ENCODE assay signal across 9 mouse cellular contexts in the genomic region with DNA sequence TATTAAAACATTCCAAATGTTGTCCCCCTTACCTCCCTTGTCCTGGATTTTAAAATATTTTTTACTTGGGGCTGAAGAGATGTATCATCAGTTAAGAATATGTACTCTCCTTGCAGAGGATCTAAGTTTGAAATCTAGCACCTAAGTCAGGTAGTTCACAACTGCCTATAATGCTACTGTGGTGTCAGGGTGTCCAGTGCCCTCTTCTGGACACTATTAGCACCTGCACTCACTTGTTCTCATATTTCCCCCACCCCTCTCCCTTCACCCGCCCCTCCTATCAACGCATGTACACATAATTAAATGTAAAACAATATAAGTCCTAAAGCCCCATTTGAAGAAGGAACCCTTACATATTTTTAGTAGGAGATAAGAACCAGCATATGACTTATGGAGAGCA. TPM values are rescaled to one million over a fixed set of nuclear protein-coding genes. Genes with fewer than 3 reads are reported as not detected.
DNase-seq lines count a peak whose midpoint lies in the region; ATAC-seq and TF ChIP-seq lines count a peak whose summit lies in the region.
"Had no signal": no experiment of that assay in that cellular context is flagged by ENCODE, and none has a peak within 500 bp of the region (broad histone marks: within the 10 kb centered on the region; RNA-seq: fewer than 3 reads in every experiment).

No protein-coding gene starts in this region.

- H3K36me3 ChIP-seq in midbrain, postnatal 0 days (ENCODE audit: insufficient read depth, low read length), result no peaks in the 10 kb centered on the region
- no peaks in the 10 kb centered on the region for H3K36me3 ChIP-seq in midbrain, embryonic 11.5 days (ENCODE audit: control insufficient read depth, insufficient read depth, low read length)
- H3K36me3 ChIP-seq in stomach, embryonic 15.5 days, result no peaks in the 10 kb centered on the region
- H3K36me3 ChIP-seq: neural tube, embryonic 12.5 days had no signal

- H3K27me3 ChIP-seq in midbrain, postnatal 0 days (ENCODE audit: insufficient read depth, low read length), result no peaks in the 10 kb centered on the region
- H3K27me3 ChIP-seq in midbrain, embryonic 11.5 days (ENCODE audit: control insufficient read depth, insufficient read depth, low read length), result no peaks in the 10 kb centered on the region
- H3K27me3 ChIP-seq in stomach, embryonic 15.5 days (replicated peaks), result no peaks in the 10 kb centered on the region
- H3K27me3 ChIP-seq: neural tube, embryonic 12.5 days had no signal

- no peak overlapping the region for H3K9ac ChIP-seq in midbrain, postnatal 0 days (replicated peaks; ENCODE audit: low read length, poor library complexity, severe bottlenecking)
- no peak overlapping the region for H3K9ac ChIP-seq in midbrain, embryonic 11.5 days (ENCODE audit: low read length)
- H3K9ac ChIP-seq in stomach, embryonic 15.5 days, result no peak overlapping the region
- H3K9ac ChIP-seq: neural tube, embryonic 12.5 days had no signal

- H3K4me3 ChIP-seq in midbrain, postnatal 0 days (ENCODE audit: low read depth, low read length), result no peak overlapping the region
- H3K4me3 ChIP-seq in midbrain, embryonic 11.5 days (ENCODE audit: low read depth, low read length), result no peak overlapping the region
- H3K4me3 ChIP-seq in stomach, embryonic 15.5 days (replicated peaks), result no peak overlapping the region
- H3K4me3 ChIP-seq: neural tube, embryonic 12.5 days had no signal

- no peaks in the 10 kb centered on the region for H3K9me3 ChIP-seq in midbrain, postnatal 0 days (ENCODE audit: low read length)
- no peaks in the 10 kb centered on the region for H3K9me3 ChIP-seq in midbrain, embryonic 11.5 days (ENCODE audit: control insufficient read depth, low read length)
- no peaks in the 10 kb centered on the region for H3K9me3 ChIP-seq in stomach, embryonic 15.5 days
- H3K9me3 ChIP-seq: neural tube, embryonic 12.5 days had no signal

- 26% methylated on average over 2 of the region's 2 CpGs for WGBS in midbrain, postnatal 0 days
- WGBS in midbrain, embryonic 11.5 days, result 31% methylated on average over 2 of the region's 2 CpGs
- 34% methylated on average over 2 of the region's 2 CpGs for WGBS in stomach, embryonic 15.5 days

- peak; percentile 18 for DNase-seq in adrenal gland, postnatal 14 days
- DNase-seq in adrenal gland, postnatal 4 days (ENCODE audit: low spot score in 2 of 2), result no peak
- DNase-seq in midbrain, postnatal 0 days (ENCODE audit: low spot score), result no peak
- DNase-seq in midbrain, embryonic 11.5 days (ENCODE audit: low spot score, missing footprints), result no peak
- peak; percentile 20 for DNase-seq in forelimb bud, embryonic 11.5 days (ENCODE audit: low read depth, low spot score)
- DNase-seq in right cerebral cortex, postnatal 4 days, result no peak
- no peak for DNase-seq in urinary bladder, postnatal 36 days (ENCODE audit: low spot score in 2 of 2)

- peak; percentile 50 for TF ChIP-seq CTCF in midbrain, postnatal 0 days (IDR thresholded peaks at IDR 0.05)

- no peak overlapping the region for H3K27ac ChIP-seq in midbrain, postnatal 0 days (ENCODE audit: low read depth, low read length)
- H3K27ac ChIP-seq in midbrain, embryonic 11.5 days (ENCODE audit: low read depth, low read length), result no peak overlapping the region
- no peak overlapping the region for H3K27ac ChIP-seq in stomach, embryonic 15.5 days
- H3K27ac ChIP-seq: neural tube, embryonic 12.5 days had no signal

- H3K4me2 ChIP-seq in midbrain, postnatal 0 days (ENCODE audit: low read depth, low read length, poor library complexity, severe bottlenecking), result no peak overlapping the region
- H3K4me2 ChIP-seq in midbrain, embryonic 11.5 days, result no peak overlapping the region
- no peak overlapping the region for H3K4me2 ChIP-seq in stomach, embryonic 15.5 days
- H3K4me2 ChIP-seq: neural tube, embryonic 12.5 days had no signal

- H3K4me1 ChIP-seq in midbrain, postnatal 0 days (ENCODE audit: insufficient read depth, low read length), result no peaks in the 10 kb centered on the region
- no peaks in the 10 kb centered on the region for H3K4me1 ChIP-seq in midbrain, embryonic 11.5 days (ENCODE audit: control insufficient read depth, insufficient read depth, low read length)
- H3K4me1 ChIP-seq in stomach, embryonic 15.5 days, result no peaks in the 10 kb centered on the region
- H3K4me1 ChIP-seq: neural tube, embryonic 12.5 days had no signal

- no peak for ATAC-seq in midbrain, postnatal 0 days (ENCODE audit: low FRiP score)
- ATAC-seq in midbrain, embryonic 11.5 days (ENCODE audit: low FRiP score), result no peak
- peak; percentile 39; the same call in 1 of the 2 replicates for ATAC-seq in stomach, embryonic 15.5 days (ENCODE audit: insufficient read depth, low FRiP score, low read depth)

RNA-seq across cellular contexts. Expression of a gene that starts 8.3 kb away (rescaled TPM):
- 71.7 and 74.4 TPM in 2 replicates for total RNA-seq in adrenal gland, postnatal 14 days (2021)
- total RNA-seq in adrenal gland, postnatal 4 days (2021), result 10 to 100 TPM; 47.3 to 47.7 TPM
- total RNA-seq in midbrain, postnatal 0 days (2014; rRNA removed), result 51.8 and 56.7 TPM in 2 replicates
- polyA plus RNA-seq in midbrain, postnatal 0 days (2015; fragmentation: Nextera tagmentation; extraction: Ambion mirVana), result 28.4 and 29.7 TPM in 2 replicates
- polyA plus RNA-seq in midbrain, embryonic 11.5 days (2014; fragmentation: Nextera tagmentation; extraction: Ambion mirVana), result 47.9 and 61.1 TPM in 2 replicates
- 49.4 and 57.8 TPM in 2 replicates for polyA plus RNA-seq in stomach, embryonic 15.5 days (2015; fragmentation: Nextera tagmentation; extraction: Ambion mirVana)

RNA-seq across cellular contexts. Expression of a gene that starts 29.9 kb away (rescaled TPM):
- 32.1 and 36.7 TPM in 2 replicates for total RNA-seq in adrenal gland, postnatal 14 days (2021)
- total RNA-seq in adrenal gland, postnatal 4 days (2021), result 10 to 100 TPM; 41.6 to 48.3 TPM
- total RNA-seq in midbrain, postnatal 0 days (2014; rRNA removed), result 17.4 and 20.1 TPM in 2 replicates
- polyA plus RNA-seq in midbrain, postnatal 0 days (2015; fragmentation: Nextera tagmentation; extraction: Ambion mirVana), result 42.0 and 45.9 TPM in 2 replicates
- polyA plus RNA-seq in midbrain, embryonic 11.5 days (2014; fragmentation: Nextera tagmentation; extraction: Ambion mirVana), result 196 and 215 TPM in 2 replicates
- polyA plus RNA-seq in stomach, embryonic 15.5 days (2015; fragmentation: Nextera tagmentation; extraction: Ambion mirVana), result 130 and 151 TPM in 2 replicates

RNA-seq across cellular contexts. Expression of a gene that starts 30.2 kb away (rescaled TPM):
- 8.1 and 9.1 TPM in 2 replicates for total RNA-seq in adrenal gland, postnatal 14 days (2021)
- 10 to 100 TPM; 13.0 to 14.3 TPM for total RNA-seq in adrenal gland, postnatal 4 days (2021)
- 1.9 and 3.5 TPM in 2 replicates for total RNA-seq in midbrain, postnatal 0 days (2014; rRNA removed)
- polyA plus RNA-seq in midbrain, postnatal 0 days (2015; fragmentation: Nextera tagmentation; extraction: Ambion mirVana), result 1.9 and 2.5 TPM in 2 replicates
- polyA plus RNA-seq in midbrain, embryonic 11.5 days (2014; fragmentation: Nextera tagmentation; extraction: Ambion mirVana), result 66.1 and 67.2 TPM in 2 replicates
- polyA plus RNA-seq in stomach, embryonic 15.5 days (2015; fragmentation: Nextera tagmentation; extraction: Ambion mirVana), result 48.0 and 51.0 TPM in 2 replicates

Comparison
In these comparisons a context has a peak if more than half of its experiments do, and no peak if none do; other contexts are left out.
1. DNase-seq: peak in adrenal gland, postnatal 14 days (single experiment) and forelimb bud, embryonic 11.5 days (single experiment); none in adrenal gland, postnatal 4 days (0 of 2), midbrain, postnatal 0 days (single experiment), midbrain, embryonic 11.5 days (single experiment), right cerebral cortex, postnatal 4 days (single experiment) and urinary bladder, postnatal 36 days (0 of 2).